Mouse (Mus musculus) heart, embryonic 15.5 days (tissue): ENCODE measurements around the gene Dgkh. TPM values are rescaled to one million over a fixed set of nuclear protein-coding genes. Genes with fewer than 3 reads are reported as not detected.
"Not testable (repeated sequence)": the region's sequence is repeated elsewhere in the genome, so short reads cannot be mapped to it uniquely, and the experiment has no call there.

Source experiments
- ATAC-seq: fragments of 200-750 bp; cut with Nextera tagmentation; replicated peaks from 2 replicates; pipeline ENCODE4 v1.8.0; 2017; ENCODE audit warnings: low read depth, moderate TSS enrichment; ENCODE audit not compliant: insufficient number of reproducible peaks, insufficient read depth, low FRiP score
- H3K27ac ChIP-seq: fragments of 300-500 bp; sonication (generic); 2 replicates; pipeline ENCODE4 v1.5.1; 2015; ENCODE audit warnings: mild to moderate bottlenecking, inconsistent platforms
- H3K27me3 ChIP-seq: fragments of 300-500 bp; sonication (generic); 2 replicates; pipeline ENCODE4 v1.6.1; 2015; ENCODE audit warnings: inconsistent platforms
- H3K36me3 ChIP-seq: fragments of 300-500 bp; sonication (generic); 2 replicates; pipeline ENCODE4 v1.6.1; 2015; ENCODE audit warnings: mild to moderate bottlenecking, inconsistent platforms
- H3K4me1 ChIP-seq: fragments of 300-500 bp; sonication (generic); replicated peaks from 2 replicates; pipeline ENCODE4 v1.6.1; 2015; ENCODE audit warnings: inconsistent platforms
- H3K4me2 ChIP-seq: fragments of 300-500 bp; sonication (generic); 2 replicates; pipeline ENCODE4 v1.6.1; 2015; ENCODE audit warnings: inconsistent platforms, mild to moderate bottlenecking, moderate library complexity
- H3K4me3 ChIP-seq: fragments of 300-500 bp; sonication (generic); 2 replicates; pipeline ENCODE4 v1.5.1; 2015; ENCODE audit warnings: mild to moderate bottlenecking, inconsistent platforms
- H3K9ac ChIP-seq: fragments of 300-500 bp; sonication (generic); 2 replicates; pipeline ENCODE4 v1.6.1; 2015; ENCODE audit warnings: mild to moderate bottlenecking, inconsistent platforms
- H3K9me3 ChIP-seq: fragments of 300-500 bp; sonication (generic); replicated peaks from 2 replicates; pipeline ENCODE4 v1.6.1; 2016; ENCODE audit warnings: inconsistent platforms
- WGBS: fragments of 180-500 bp; shearing (Covaris S2); methylation state at CpG from one replicate; pipeline ENCODE4 v1.1.7; 2015; ENCODE audit warnings: mixed read lengths; 5-methylcytosine and 5-hydroxymethylcytosine counted together
- polyA plus RNA-seq: library from polyadenylated mRNA; unstranded; fragments of >200 nt; fragmentation: Nextera tagmentation; extraction: Ambion mirVana; gene quantifications from 2 replicates; pipeline ENCODE4 v1.2.1, GENCODE M21; 2015

Dgkh gene
- polyA plus RNA-seq, 1 experiment from 2014 or later: 1.4 TPM

- Histone ChIP-seq H3K4me2 (no peak overlapping the region), H3K27me3 (no peaks in the 10 kb centered on the region), H3K36me3 (no peaks in the 10 kb centered on the region), H3K27ac (no peak overlapping the region), H3K4me1 (peaks cover 17% of the 10 kb centered on the region), H3K4me3 (no peak overlapping the region), H3K9me3 (no peaks in the 10 kb centered on the region), H3K9ac (no peak overlapping the region)
- no peak for ATAC-seq
- WGBS: 56% methylated on average over 5 of the region's 5 CpGs
Observed at GRCm38 (mm10) chr14:78734605-78735004, 2.0 kb upstream of the Dgkh start.

GRCm38 (mm10) chr14:78734203-78734602, 1.6 kb upstream of the Dgkh start:
- not testable (repeated sequence) for H3K9me3 ChIP-seq, H3K4me2 ChIP-seq, H3K27me3 ChIP-seq, ATAC-seq, H3K4me3 ChIP-seq, H3K27ac ChIP-seq, H3K9ac ChIP-seq, H3K36me3 ChIP-seq
- peaks cover 17% of the 10 kb centered on the region for H3K4me1 ChIP-seq
- 61% methylated on average over 5 of the region's 5 CpGs for WGBS

GRCm38 (mm10) chr14:78733366-78734076, 945 bp upstream of the Dgkh start:
- H3K4me2 ChIP-seq: peak overlapping the region; percentile 97
- H3K36me3 ChIP-seq: no peaks in the 10 kb centered on the region
- peaks cover 17% of the 10 kb centered on the region for H3K4me1 ChIP-seq
- ATAC-seq: no peak
- peak overlapping the region; percentile 87 for H3K9ac ChIP-seq
- WGBS: 40% methylated on average over 12 of the region's 12 CpGs
- peak overlapping the region; percentile 88; the same call in 1 of the 2 replicates for H3K27ac ChIP-seq
- no peaks in the 10 kb centered on the region for H3K27me3 ChIP-seq
- no peaks in the 10 kb centered on the region for H3K9me3 ChIP-seq
- peak overlapping the region; percentile 94 for H3K4me3 ChIP-seq

- whole genome bisulfite sequencing: under 1% methylated on average over 89 of the region's 90 CpGs
- ATAC-seq: peak; percentile 70
- Histone ChIP-seq H3K27me3 (no peaks in the 10 kb centered on the region), H3K36me3 (no peaks in the 10 kb centered on the region), H3K4me2 (peak overlapping the region; percentile 97), H3K27ac (peak overlapping the region; percentile 88), H3K9ac (peak overlapping the region; percentile 87), H3K4me1 (peaks cover 17% of the 10 kb centered on the region), H3K4me3 (peak overlapping the region; percentile 94), H3K9me3 (no peaks in the 10 kb centered on the region)
Observed at GRCm38 (mm10) chr14:78731852-78732616, 542 bp downstream of the Dgkh start.

- Histone ChIP-seq H3K4me3 (peak overlapping the region; percentile 94), H3K9me3 (no peaks in the 10 kb centered on the region), H3K36me3 (no peaks in the 10 kb centered on the region), H3K9ac (peak overlapping the region; percentile 87; the same call in 1 of the 2 replicates), H3K4me2 (peak overlapping the region; percentile 97), H3K27me3 (no peaks in the 10 kb centered on the region), H3K27ac (no peak overlapping the region), H3K4me1 (peaks cover 19% of the 10 kb centered on the region)
- 16% methylated on average over 12 of the region's 12 CpGs for WGBS
- no peak for ATAC-seq
Observed at GRCm38 (mm10) chr14:78731240-78731639, 1.3 kb downstream of the Dgkh start.

- H3K9me3 ChIP-seq: no peaks in the 10 kb centered on the region
- peaks cover 13% of the 10 kb centered on the region for H3K4me1 ChIP-seq
- 33% methylated on average over 13 of the region's 13 CpGs for WGBS
- peak overlapping the region; percentile 89 for H3K4me2 ChIP-seq
- no peaks in the 10 kb centered on the region for H3K27me3 ChIP-seq
- H3K4me3 ChIP-seq: peak overlapping the region; percentile 71
- H3K27ac ChIP-seq: no peak overlapping the region
- ATAC-seq: no peak
- H3K36me3 ChIP-seq: no peaks in the 10 kb centered on the region
- no peak overlapping the region for H3K9ac ChIP-seq
Observed at GRCm38 (mm10) chr14:78725976-78726375, 6.6 kb downstream of the Dgkh start.

GRCm38 (mm10) chr14:78725307-78725956, 7.1 kb downstream of the Dgkh start:
- Histone ChIP-seq H3K4me2 (peak overlapping the region; percentile 89), H3K27ac (peak overlapping the region; percentile 79), H3K4me3 (peak overlapping the region; percentile 71), H3K9ac (peak overlapping the region; percentile 66), H3K9me3 (no peaks in the 10 kb centered on the region), H3K4me1 (peaks cover 12% of the 10 kb centered on the region), H3K36me3 (no peaks in the 10 kb centered on the region), H3K27me3 (no peaks in the 10 kb centered on the region)
- WGBS: 3% methylated on average over 26 of the region's 26 CpGs
- peak; percentile 59 for ATAC-seq

- no peaks in the 10 kb centered on the region for H3K9me3 ChIP-seq
- H3K4me3 ChIP-seq: peak overlapping the region; percentile 71
- H3K4me1 ChIP-seq: peaks cover 10% of the 10 kb centered on the region
- H3K36me3 ChIP-seq: no peaks in the 10 kb centered on the region
- WGBS: 2% methylated on average over 52 of the region's 52 CpGs
- H3K4me2 ChIP-seq: peak overlapping the region; percentile 89
- peak; percentile 93 for ATAC-seq
- no peaks in the 10 kb centered on the region for H3K27me3 ChIP-seq
- H3K9ac ChIP-seq: peak overlapping the region; percentile 66
- H3K27ac ChIP-seq: peak overlapping the region; percentile 79
Observed at GRCm38 (mm10) chr14:78724414-78725306, 7.9 kb downstream of the Dgkh start.

GRCm38 (mm10) chr14:78723655-78724054, 8.9 kb downstream of the Dgkh start:
- not testable (repeated sequence) for H3K27ac ChIP-seq, H3K9me3 ChIP-seq, ATAC-seq, H3K9ac ChIP-seq, H3K4me3 ChIP-seq, H3K4me2 ChIP-seq, H3K36me3 ChIP-seq, H3K27me3 ChIP-seq, H3K4me1 ChIP-seq
- WGBS: 93% methylated on average over 4 of the region's 4 CpGs

GRCm38 (mm10) chr14:78722031-78722430, 10.5 kb downstream of the Dgkh start:
- H3K27me3 ChIP-seq: no peaks in the 10 kb centered on the region
- no peak for ATAC-seq
- peaks cover 10% of the 10 kb centered on the region for H3K4me1 ChIP-seq
- 82% methylated on average over 5 of the region's 5 CpGs for WGBS
- no peak overlapping the region for H3K27ac ChIP-seq
- no peak overlapping the region for H3K4me2 ChIP-seq
- no peaks in the 10 kb centered on the region for H3K9me3 ChIP-seq
- H3K36me3 ChIP-seq: no peaks in the 10 kb centered on the region
- no peak overlapping the region for H3K9ac ChIP-seq
- H3K4me3 ChIP-seq: no peak overlapping the region
